Mouse (Mus musculus): ENCODE results near the gene Habp2. TPM values are rescaled to one million over a fixed set of nuclear protein-coding genes. Genes with fewer than 3 reads are reported as not detected.

Habp2 gene
- polyA plus RNA-seq, 1 experiment from 2014 or later, result 1.7 TPM

DNA sequence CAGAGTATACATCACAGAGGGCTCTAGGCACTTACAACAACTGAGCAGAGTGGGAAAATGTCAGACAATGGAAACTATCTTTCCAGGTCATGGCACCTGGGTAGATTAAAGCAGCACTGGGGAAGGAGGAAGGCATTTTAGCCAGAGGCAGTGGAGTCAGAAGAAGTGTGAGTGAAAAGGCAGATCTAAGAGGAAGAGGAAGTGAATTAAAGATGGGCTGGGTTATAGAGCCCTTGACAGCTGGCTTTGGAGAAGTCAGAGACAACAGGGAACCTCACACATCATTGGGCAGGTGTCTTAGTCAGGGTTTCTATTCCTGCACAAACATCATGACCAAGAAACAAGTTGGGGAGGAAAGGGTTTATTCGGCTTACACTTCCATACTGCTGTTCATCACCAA, 30.2 kb upstream of the Habp2 start:
- Histone ChIP-seq H3K4me2 (ENCODE audit: low read length) (no peak overlapping the region), H3K4me1 (ENCODE audit: control insufficient read depth in 2 of 2, insufficient read depth in 2 of 2, low read length in 2 of 2) (no peaks in the 10 kb centered on the region), H3K4me3 (ENCODE audit: control insufficient read depth in 1 of 2, insufficient read depth in 1 of 2, low read depth in 1 of 2, low read length in 2 of 2) (no peak overlapping the region), H3K9ac (ENCODE audit: low read length) (no peak overlapping the region), H3K36me3 (ENCODE audit: control insufficient read depth, insufficient read depth, low read length) (no peaks in the 10 kb centered on the region), H3K27ac (replicated peaks in 1 of 2; ENCODE audit: control insufficient read depth in 1 of 2, insufficient read depth in 1 of 2, low read depth in 2 of 2, low read length in 2 of 2) (no peak overlapping the region), H3K27me3 (ENCODE audit: control insufficient read depth, insufficient read depth, low read length) (no peaks in the 10 kb centered on the region), H3K9me3 (ENCODE audit: control insufficient read depth, low read length) (no peaks in the 10 kb centered on the region)
- no CpG with 5 or more reads among the region's 1 CpGs for WGBS
- ATAC-seq (ENCODE audit: insufficient number of reproducible peaks, insufficient read depth, low FRiP score, low read depth), result no peak

- no peak overlapping the region for H3K9ac ChIP-seq (ENCODE audit: low read length)
- H3K4me1 ChIP-seq (ENCODE audit: control insufficient read depth in 2 of 2, insufficient read depth in 2 of 2, low read length in 2 of 2), result peaks cover 9 to 17% of the 10 kb centered on the region in 2 experiments; a peak in 2 of 4 replicates
Observed at GRCm38 (mm10) chr19:56263696-56264095, 23.2 kb upstream of the Habp2 start.

GRCm38 (mm10) chr19:56264175-56264574, 22.8 kb upstream of the Habp2 start:
- Histone ChIP-seq H3K27me3 (ENCODE audit: control insufficient read depth, insufficient read depth, low read length) (no peaks in the 10 kb centered on the region), H3K4me3 (ENCODE audit: control insufficient read depth in 1 of 2, insufficient read depth in 1 of 2, low read depth in 1 of 2, low read length in 2 of 2) (no peak overlapping the region), H3K36me3 (ENCODE audit: control insufficient read depth, insufficient read depth, low read length) (no peaks in the 10 kb centered on the region), H3K9ac (ENCODE audit: low read length) (no peak overlapping the region), H3K4me1 (ENCODE audit: control insufficient read depth in 2 of 2, insufficient read depth in 2 of 2, low read length in 2 of 2) (peaks cover 9 to 17% of the 10 kb centered on the region in 2 experiments; a peak in 2 of 4 replicates), H3K9me3 (ENCODE audit: control insufficient read depth, low read length) (no peaks in the 10 kb centered on the region), H3K4me2 (ENCODE audit: low read length) (no peak overlapping the region), H3K27ac (replicated peaks in 1 of 2; ENCODE audit: control insufficient read depth in 1 of 2, insufficient read depth in 1 of 2, low read depth in 2 of 2, low read length in 2 of 2) (0 out of 4 replicates have a peak overlapping the region, but pooled peaks of 1 of the 2 experiments have one; percentile 37)
- no peak for ATAC-seq (ENCODE audit: insufficient number of reproducible peaks, insufficient read depth, low FRiP score, low read depth)
- WGBS, result 48% methylated on average over 4 of the region's 4 CpGs

More at GRCm38 (mm10) chr19:56263696-56264095, 23.2 kb upstream of the Habp2 start:
- no peaks in the 10 kb centered on the region for H3K36me3 ChIP-seq (ENCODE audit: control insufficient read depth, insufficient read depth, low read length)
- H3K27ac ChIP-seq (replicated peaks in 1 of 2; ENCODE audit: control insufficient read depth in 1 of 2, insufficient read depth in 1 of 2, low read depth in 2 of 2, low read length in 2 of 2), result no peak overlapping the region
- H3K9me3 ChIP-seq (ENCODE audit: control insufficient read depth, low read length), result no peaks in the 10 kb centered on the region
- H3K4me2 ChIP-seq (ENCODE audit: low read length), result no peak overlapping the region
- 77% methylated on average over 14 of the region's 14 CpGs for WGBS
- H3K4me3 ChIP-seq (ENCODE audit: control insufficient read depth in 1 of 2, insufficient read depth in 1 of 2, low read depth in 1 of 2, low read length in 2 of 2), result no peak overlapping the region
- ATAC-seq (ENCODE audit: insufficient number of reproducible peaks, insufficient read depth, low FRiP score, low read depth), result no peak
- no peaks in the 10 kb centered on the region for H3K27me3 ChIP-seq (ENCODE audit: control insufficient read depth, insufficient read depth, low read length)

DNA sequence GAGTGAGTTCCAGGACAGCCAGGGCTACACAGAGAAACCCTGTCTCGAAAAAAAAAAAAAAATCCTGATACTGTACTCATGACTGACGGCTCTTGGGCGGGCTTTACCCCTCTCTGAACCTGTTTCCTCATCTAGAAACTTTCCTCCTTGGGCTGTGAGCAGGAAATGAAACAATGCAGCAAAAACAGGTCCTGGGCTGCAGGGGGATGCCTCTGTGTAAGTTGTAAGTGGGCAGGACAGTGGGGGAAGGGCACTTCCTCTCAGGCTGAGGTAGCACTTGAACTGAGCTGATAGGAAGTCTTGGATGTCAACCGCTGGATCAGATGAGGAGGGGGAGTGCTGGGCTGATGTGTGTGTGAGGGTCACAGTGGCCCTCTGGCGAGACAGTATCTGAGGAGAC, 21.8 kb upstream of the Habp2 start:
- H3K27me3 ChIP-seq (ENCODE audit: control insufficient read depth, insufficient read depth, low read length), result no peaks in the 10 kb centered on the region
- no peak for ATAC-seq (ENCODE audit: insufficient number of reproducible peaks, insufficient read depth, low FRiP score, low read depth)
- no peak overlapping the region for H3K4me2 ChIP-seq (ENCODE audit: low read length)
- no peak overlapping the region for H3K9ac ChIP-seq (ENCODE audit: low read length)
- WGBS, result 35% methylated on average over 5 of the region's 5 CpGs
- peaks cover 9 to 17% of the 10 kb centered on the region in 2 experiments; a peak in 2 of 4 replicates for H3K4me1 ChIP-seq (ENCODE audit: control insufficient read depth in 2 of 2, insufficient read depth in 2 of 2, low read length in 2 of 2)
- no peaks in the 10 kb centered on the region for H3K9me3 ChIP-seq (ENCODE audit: control insufficient read depth, low read length)
- no peak overlapping the region for H3K4me3 ChIP-seq (ENCODE audit: control insufficient read depth in 1 of 2, insufficient read depth in 1 of 2, low read depth in 1 of 2, low read length in 2 of 2)
- 0 out of 4 replicates have a peak overlapping the region, but pooled peaks of 1 of the 2 experiments have one; percentile 37 for H3K27ac ChIP-seq (replicated peaks in 1 of 2; ENCODE audit: control insufficient read depth in 1 of 2, insufficient read depth in 1 of 2, low read depth in 2 of 2, low read length in 2 of 2)
- H3K36me3 ChIP-seq (ENCODE audit: control insufficient read depth, insufficient read depth, low read length), result no peaks in the 10 kb centered on the region

GRCm38 (mm10) chr19:56272081-56272480, 14.9 kb upstream of the Habp2 start:
- Histone ChIP-seq H3K27me3 (ENCODE audit: control insufficient read depth, insufficient read depth, low read length) (no peaks in the 10 kb centered on the region), H3K27ac (replicated peaks in 1 of 2; ENCODE audit: control insufficient read depth in 1 of 2, insufficient read depth in 1 of 2, low read depth in 2 of 2, low read length in 2 of 2) (no peak overlapping the region), H3K36me3 (ENCODE audit: control insufficient read depth, insufficient read depth, low read length) (no peaks in the 10 kb centered on the region), H3K4me2 (ENCODE audit: low read length) (no peak overlapping the region), H3K4me3 (ENCODE audit: control insufficient read depth in 1 of 2, insufficient read depth in 1 of 2, low read depth in 1 of 2, low read length in 2 of 2) (no peak overlapping the region), H3K9me3 (ENCODE audit: control insufficient read depth, low read length) (no peaks in the 10 kb centered on the region), H3K4me1 (ENCODE audit: control insufficient read depth in 2 of 2, insufficient read depth in 2 of 2, low read length in 2 of 2) (no peaks in the 10 kb centered on the region), H3K9ac (ENCODE audit: low read length) (no peak overlapping the region)
- WGBS, result 73% methylated on average over 8 of the region's 8 CpGs
- ATAC-seq (ENCODE audit: insufficient number of reproducible peaks, insufficient read depth, low FRiP score, low read depth), result no peak

GRCm38 (mm10) chr19:56277140-56277804, 9.7 kb upstream of the Habp2 start:
- ATAC-seq (ENCODE audit: insufficient number of reproducible peaks, insufficient read depth, low FRiP score, low read depth), result no peak
- no peak overlapping the region for H3K9ac ChIP-seq (ENCODE audit: low read length)
- no peak overlapping the region for H3K4me3 ChIP-seq (ENCODE audit: control insufficient read depth in 1 of 2, insufficient read depth in 1 of 2, low read depth in 1 of 2, low read length in 2 of 2)
- H3K27me3 ChIP-seq (ENCODE audit: control insufficient read depth, insufficient read depth, low read length), result no peaks in the 10 kb centered on the region
- 50% methylated on average over 3 of the region's 3 CpGs for WGBS
- H3K27ac ChIP-seq (replicated peaks in 1 of 2; ENCODE audit: control insufficient read depth in 1 of 2, insufficient read depth in 1 of 2, low read depth in 2 of 2, low read length in 2 of 2), result no peak overlapping the region
- H3K4me1 ChIP-seq (ENCODE audit: control insufficient read depth in 2 of 2, insufficient read depth in 2 of 2, low read length in 2 of 2), result no peaks in the 10 kb centered on the region
- H3K4me2 ChIP-seq (ENCODE audit: low read length), result no peak overlapping the region
- no peaks in the 10 kb centered on the region for H3K9me3 ChIP-seq (ENCODE audit: control insufficient read depth, low read length)
- no peaks in the 10 kb centered on the region for H3K36me3 ChIP-seq (ENCODE audit: control insufficient read depth, insufficient read depth, low read length)

DNA sequence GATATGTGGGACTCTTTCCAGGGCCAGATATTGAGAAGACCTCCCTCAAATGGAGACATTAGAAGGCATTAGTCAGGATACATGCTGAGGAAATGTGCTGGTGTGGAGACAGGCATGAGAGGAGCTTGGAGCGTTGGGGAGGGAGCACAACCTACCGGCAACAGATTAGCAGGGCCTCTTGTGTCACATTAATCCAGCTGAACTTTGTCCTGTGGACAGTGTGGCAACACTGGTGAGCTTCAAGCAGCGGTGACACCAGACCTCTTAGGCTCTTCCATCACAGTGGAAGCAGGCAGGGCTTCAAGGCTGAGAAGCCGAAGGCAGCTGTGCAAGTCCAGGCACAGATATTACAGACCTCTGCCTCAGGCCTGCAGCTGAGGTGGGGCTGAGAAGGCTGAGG, 9.0 kb upstream of the Habp2 start:
- Histone ChIP-seq H3K9ac (ENCODE audit: low read length) (no peak overlapping the region), H3K4me2 (ENCODE audit: low read length) (no peak overlapping the region), H3K36me3 (ENCODE audit: control insufficient read depth, insufficient read depth, low read length) (no peaks in the 10 kb centered on the region), H3K27me3 (ENCODE audit: control insufficient read depth, insufficient read depth, low read length) (no peaks in the 10 kb centered on the region), H3K9me3 (ENCODE audit: control insufficient read depth, low read length) (no peaks in the 10 kb centered on the region), H3K4me3 (ENCODE audit: control insufficient read depth in 1 of 2, insufficient read depth in 1 of 2, low read depth in 1 of 2, low read length in 2 of 2) (no peak overlapping the region), H3K27ac (replicated peaks in 1 of 2; ENCODE audit: control insufficient read depth in 1 of 2, insufficient read depth in 1 of 2, low read depth in 2 of 2, low read length in 2 of 2) (no peak overlapping the region), H3K4me1 (ENCODE audit: control insufficient read depth in 2 of 2, insufficient read depth in 2 of 2, low read length in 2 of 2) (no peaks in the 10 kb centered on the region)
- 70% methylated on average over 4 of the region's 4 CpGs for WGBS
- ATAC-seq (ENCODE audit: insufficient number of reproducible peaks, insufficient read depth, low FRiP score, low read depth), result no peak

DNA sequence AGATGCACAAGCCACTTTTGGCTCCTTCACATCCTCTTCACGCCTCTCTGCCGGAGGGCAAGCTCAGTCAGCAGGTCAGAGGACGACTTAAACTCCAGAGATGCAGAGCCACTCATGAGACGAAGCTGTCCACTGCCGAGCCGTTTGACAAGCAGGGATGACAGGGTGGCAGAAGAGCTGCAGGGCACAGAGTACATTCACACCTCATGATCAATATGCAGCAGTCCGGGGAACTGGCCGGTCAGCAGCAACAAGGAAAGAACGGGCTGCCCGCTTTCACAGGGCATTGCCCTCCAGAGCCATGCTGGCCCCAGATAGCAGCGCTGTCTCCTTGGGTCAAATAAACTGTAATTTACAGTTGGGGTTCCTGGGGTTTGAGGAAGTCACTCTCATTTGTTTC, 8.6 kb upstream of the Habp2 start:
- Histone ChIP-seq H3K9ac (ENCODE audit: low read length) (no peak overlapping the region), H3K27ac (replicated peaks in 1 of 2; ENCODE audit: control insufficient read depth in 1 of 2, insufficient read depth in 1 of 2, low read depth in 2 of 2, low read length in 2 of 2) (no peak overlapping the region), H3K4me2 (ENCODE audit: low read length) (no peak overlapping the region), H3K4me3 (ENCODE audit: control insufficient read depth in 1 of 2, insufficient read depth in 1 of 2, low read depth in 1 of 2, low read length in 2 of 2) (no peak overlapping the region), H3K27me3 (ENCODE audit: control insufficient read depth, insufficient read depth, low read length) (no peaks in the 10 kb centered on the region), H3K9me3 (ENCODE audit: control insufficient read depth, low read length) (no peaks in the 10 kb centered on the region), H3K4me1 (ENCODE audit: control insufficient read depth in 2 of 2, insufficient read depth in 2 of 2, low read length in 2 of 2) (no peaks in the 10 kb centered on the region), H3K36me3 (ENCODE audit: control insufficient read depth, insufficient read depth, low read length) (no peaks in the 10 kb centered on the region)
- no peak for ATAC-seq (ENCODE audit: insufficient number of reproducible peaks, insufficient read depth, low FRiP score, low read depth)
- WGBS, result 75% methylated on average over 11 of the region's 11 CpGs

All from heart, embryonic 14.5 days (tissue).